Mouse (Mus musculus) right cerebral cortex, postnatal 14 days (tissue): ENCODE results near the gene Cytl1.

Source experiments
- DNase-seq: peaks from one replicate; pipeline ENCODE4 v3.0.0; 2022

Gene Cytl1

GRCm38 (mm10) chr5:37770870-37771269 is 35.6 kb downstream of the Cytl1 start:
- DNase-seq: no peak

GRCm38 (mm10) chr5:37774011-37774410 is 38.7 kb downstream of the Cytl1 start:
- DNase-seq: no peak

GRCm38 (mm10) chr5:37775681-37776080 is 40.4 kb downstream of the Cytl1 start:
- no peak for DNase-seq

GRCm38 (mm10) chr5:37783306-37783705 is 48.0 kb downstream of the Cytl1 start:
- no peak for DNase-seq

- DNase-seq: no peak
These were observed 49.6 kb downstream of the Cytl1 start for GRCm38 (mm10) chr5:37784847-37785391.
